Mouse (Mus musculus) hindbrain, embryonic 15.5 days (tissue): ENCODE results near the gene Blm. TPM values are rescaled to one million over a fixed set of nuclear protein-coding genes. Genes with fewer than 3 reads are reported as not detected.

Experiments used
- ATAC-seq: fragments of 200-750 bp; cut with Nextera tagmentation; 2 replicates; pipeline ENCODE4 v1.8.0; 2017; ENCODE audit warnings: low read depth, moderate number of reproducible peaks, moderate TSS enrichment; ENCODE audit not compliant: low FRiP score
- H3K27ac ChIP-seq: fragments of 300-500 bp; sonication (generic); replicated peaks from 2 replicates; pipeline ENCODE4 v1.5.1; 2015; ENCODE audit warnings: mild to moderate bottlenecking, inconsistent platforms
- H3K27me3 ChIP-seq: fragments of 300-500 bp; sonication (generic); 2 replicates; pipeline ENCODE4 v1.6.1; 2015; ENCODE audit warnings: control low read depth, inconsistent platforms
- H3K36me3 ChIP-seq: fragments of 300-500 bp; sonication (generic); 2 replicates; pipeline ENCODE4 v1.6.1; 2015; ENCODE audit warnings: control low read depth, inconsistent platforms
- H3K4me1 ChIP-seq: fragments of 300-500 bp; sonication (generic); replicated peaks from 2 replicates; pipeline ENCODE4 v1.6.1; 2015; ENCODE audit warnings: control low read depth, inconsistent platforms
- H3K4me2 ChIP-seq: fragments of 300-500 bp; sonication (generic); 2 replicates; pipeline ENCODE4 v1.6.1; 2015; ENCODE audit warnings: moderate library complexity, mild to moderate bottlenecking, inconsistent platforms
- H3K4me3 ChIP-seq: fragments of 300-500 bp; sonication (generic); 2 replicates; pipeline ENCODE4 v1.5.1; 2015; ENCODE audit warnings: mild to moderate bottlenecking, inconsistent platforms
- H3K9ac ChIP-seq: fragments of 300-500 bp; sonication (generic); 2 replicates; pipeline ENCODE4 v1.6.1; 2015; ENCODE audit warnings: inconsistent platforms
- H3K9me3 ChIP-seq: fragments of 300-500 bp; sonication (generic); 2 replicates; pipeline ENCODE4 v1.6.1; 2016; ENCODE audit warnings: control low read depth, inconsistent platforms
- WGBS: fragments of 180-500 bp; shearing (Covaris S2); methylation state at CpG from one replicate; pipeline ENCODE4 v1.1.7; 2015; 5-methylcytosine and 5-hydroxymethylcytosine counted together
- polyA plus RNA-seq: library from polyadenylated mRNA; unstranded; fragments of >200 nt; fragmentation: Nextera tagmentation; extraction: Ambion mirVana; gene quantifications from 2 replicates; pipeline ENCODE4 v1.2.1, GENCODE M21; 2015

The Blm gene
- polyA plus RNA-seq, 1 experiment from 2014 or later = 9.0 TPM

DNA sequence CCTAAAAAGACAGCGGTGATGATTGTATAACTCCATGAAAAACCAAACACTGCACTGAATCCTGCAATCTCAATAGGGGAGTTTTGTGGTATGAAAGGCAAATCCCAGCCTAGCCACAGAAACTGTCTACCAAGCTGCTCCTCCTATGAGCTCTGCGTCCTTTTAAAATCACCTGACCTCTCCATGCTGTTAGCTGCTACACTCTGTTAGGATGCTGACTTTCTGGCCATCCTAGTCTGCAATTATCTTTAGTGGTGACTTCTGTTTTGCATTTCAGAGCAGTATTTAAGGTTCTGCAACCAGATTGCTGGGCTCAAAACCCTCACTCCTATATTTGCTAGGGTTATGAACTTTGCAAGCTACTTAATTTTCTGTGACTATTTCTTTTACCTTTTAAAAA, 44.6 kb downstream of the Blm start:
- Histone ChIP-seq H3K4me3 (no peak overlapping the region), H3K9ac (no peak overlapping the region), H3K4me2 (no peak overlapping the region), H3K4me1 (no peaks in the 10 kb centered on the region), H3K36me3 (peaks cover 7% of the 10 kb centered on the region), H3K9me3 (no peaks in the 10 kb centered on the region), H3K27ac (no peak overlapping the region), H3K27me3 (no peaks in the 10 kb centered on the region)
- WGBS = 93% methylated on average over 2 of the region's 2 CpGs
- no peak for ATAC-seq

DNA sequence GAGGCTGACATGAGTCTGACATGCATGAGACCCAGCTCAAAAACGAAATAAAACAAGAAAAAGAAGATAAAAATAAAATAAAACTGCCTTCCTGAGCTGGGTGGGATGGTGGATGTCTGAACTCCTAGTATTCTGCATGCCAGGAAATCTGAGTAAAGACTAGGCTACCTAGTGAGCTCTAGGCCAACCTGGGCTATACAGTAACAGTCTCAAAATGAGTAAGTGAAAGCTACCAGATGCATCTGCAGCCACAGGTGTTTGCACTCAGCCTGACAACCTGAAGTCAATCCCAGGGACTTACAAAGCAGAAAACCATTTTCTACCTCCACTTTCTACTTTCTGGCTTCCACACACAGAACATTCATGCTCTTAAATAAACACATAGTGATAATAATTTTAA, 45.5 kb downstream of the Blm start:
- H3K36me3 ChIP-seq = peaks cover 7% of the 10 kb centered on the region
- no peaks in the 10 kb centered on the region for H3K4me1 ChIP-seq
- H3K9me3 ChIP-seq = no peaks in the 10 kb centered on the region
- no peak overlapping the region for H3K27ac ChIP-seq
- 77% methylated on average over 1 of the region's 1 CpGs for WGBS
- no peak for ATAC-seq
- H3K27me3 ChIP-seq = no peaks in the 10 kb centered on the region
- H3K4me3 ChIP-seq = no peak overlapping the region
- no peak overlapping the region for H3K9ac ChIP-seq
- no peak overlapping the region for H3K4me2 ChIP-seq

- Histone ChIP-seq H3K36me3 (no peaks in the 10 kb centered on the region), H3K4me1 (no peaks in the 10 kb centered on the region), H3K9me3 (no peaks in the 10 kb centered on the region), H3K27ac (no peak overlapping the region), H3K27me3 (no peaks in the 10 kb centered on the region), H3K4me3 (no peak overlapping the region), H3K9ac (no peak overlapping the region), H3K4me2 (no peak overlapping the region)
- WGBS = 89% methylated on average over 4 of the region's 4 CpGs
- no peak for ATAC-seq
Observed at GRCm38 (mm10) chr7:80487239-80487638, 47.7 kb downstream of the Blm start.

DNA sequence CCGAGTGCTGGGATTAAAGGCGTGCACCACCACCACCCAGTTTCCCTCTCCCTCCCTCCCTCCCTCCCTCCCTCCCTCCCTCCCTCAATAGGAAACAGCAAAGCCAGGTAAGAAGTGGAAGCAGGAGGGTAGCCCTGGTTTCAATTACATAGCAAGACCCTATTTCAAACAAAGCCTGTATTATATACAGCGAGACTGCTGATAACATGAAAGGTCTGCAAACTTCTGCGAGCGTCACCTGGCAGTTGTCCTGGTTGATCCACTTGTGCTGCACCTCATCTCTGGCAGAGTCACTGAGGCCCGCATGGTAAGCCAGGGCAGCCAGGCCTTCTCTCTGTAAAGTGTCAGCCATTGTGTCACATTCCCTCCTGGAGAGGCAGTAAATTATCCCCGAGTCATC, 54.8 kb downstream of the Blm start:
- no peak overlapping the region for H3K27ac ChIP-seq
- no peak overlapping the region for H3K4me3 ChIP-seq
- no peaks in the 10 kb centered on the region for H3K9me3 ChIP-seq
- H3K36me3 ChIP-seq = no peaks in the 10 kb centered on the region
- H3K4me1 ChIP-seq = no peaks in the 10 kb centered on the region
- H3K27me3 ChIP-seq = no peaks in the 10 kb centered on the region
- no peak overlapping the region for H3K9ac ChIP-seq
- WGBS = 82% methylated on average over 7 of the region's 7 CpGs
- ATAC-seq = no peak
- no peak overlapping the region for H3K4me2 ChIP-seq

- WGBS = 96% methylated on average over 7 of the region's 7 CpGs
- H3K9me3 ChIP-seq = no peaks in the 10 kb centered on the region
- H3K9ac ChIP-seq = no peak overlapping the region
- no peaks in the 10 kb centered on the region for H3K27me3 ChIP-seq
- H3K36me3 ChIP-seq = no peaks in the 10 kb centered on the region
- H3K27ac ChIP-seq = no peak overlapping the region
- no peak for ATAC-seq
- no peak overlapping the region for H3K4me2 ChIP-seq
- no peaks in the 10 kb centered on the region for H3K4me1 ChIP-seq
- no peak overlapping the region for H3K4me3 ChIP-seq
Observed at GRCm38 (mm10) chr7:80473837-80474236, 61.1 kb downstream of the Blm start.

GRCm38 (mm10) chr7:80468851-80469250, 66.1 kb downstream of the Blm start:
- no peak for ATAC-seq
- Histone ChIP-seq H3K4me1 (no peaks in the 10 kb centered on the region), H3K27me3 (no peaks in the 10 kb centered on the region), H3K4me2 (no peak overlapping the region), H3K36me3 (no peaks in the 10 kb centered on the region), H3K9ac (no peak overlapping the region), H3K9me3 (no peaks in the 10 kb centered on the region), H3K27ac (no peak overlapping the region), H3K4me3 (no peak overlapping the region)
- 99% methylated on average over 2 of the region's 2 CpGs for WGBS

- H3K36me3 ChIP-seq = no peaks in the 10 kb centered on the region
- H3K4me2 ChIP-seq = no peak overlapping the region
- no peaks in the 10 kb centered on the region for H3K4me1 ChIP-seq
- no peak overlapping the region for H3K4me3 ChIP-seq
- ATAC-seq = no peak
- H3K9ac ChIP-seq = no peak overlapping the region
- H3K27ac ChIP-seq = no peak overlapping the region
- 97% methylated on average over 2 of the region's 2 CpGs for WGBS
- no peaks in the 10 kb centered on the region for H3K27me3 ChIP-seq
- no peaks in the 10 kb centered on the region for H3K9me3 ChIP-seq
Observed at GRCm38 (mm10) chr7:80467334-80467733, 67.6 kb downstream of the Blm start.

GRCm38 (mm10) chr7:80464831-80465230, 70.1 kb downstream of the Blm start:
- H3K27me3 ChIP-seq = no peaks in the 10 kb centered on the region
- no peaks in the 10 kb centered on the region for H3K9me3 ChIP-seq
- H3K4me1 ChIP-seq = no peaks in the 10 kb centered on the region
- WGBS = 87% methylated on average over 5 of the region's 5 CpGs
- H3K27ac ChIP-seq = no peak overlapping the region
- no peak overlapping the region for H3K9ac ChIP-seq
- no peak overlapping the region for H3K4me3 ChIP-seq
- no peak for ATAC-seq
- H3K36me3 ChIP-seq = no peaks in the 10 kb centered on the region
- no peak overlapping the region for H3K4me2 ChIP-seq

DNA sequence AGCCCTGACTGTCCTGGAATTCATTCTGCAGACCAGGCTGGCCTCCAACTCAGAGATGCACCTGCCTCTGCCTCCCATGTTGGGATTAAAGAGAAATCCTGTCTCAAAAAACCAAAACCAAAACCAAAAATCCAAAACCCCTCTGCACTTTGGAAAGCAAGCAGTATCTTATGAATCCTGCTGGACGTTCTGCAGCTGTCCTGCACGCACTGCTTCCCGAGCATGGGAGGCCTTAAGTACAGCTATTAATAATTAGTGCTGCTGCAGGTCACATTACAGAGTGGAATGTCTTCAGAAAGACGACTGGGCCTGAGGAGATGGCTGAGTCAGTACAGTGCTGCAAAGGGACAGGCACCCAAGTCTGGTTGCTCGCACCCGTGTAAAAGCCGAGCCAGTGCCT, 73.0 kb downstream of the Blm start:
- Histone ChIP-seq H3K36me3 (no peaks in the 10 kb centered on the region), H3K9me3 (no peaks in the 10 kb centered on the region), H3K4me3 (no peak overlapping the region), H3K4me1 (no peaks in the 10 kb centered on the region), H3K27me3 (no peaks in the 10 kb centered on the region), H3K4me2 (no peak overlapping the region), H3K9ac (no peak overlapping the region), H3K27ac (no peak overlapping the region)
- 92% methylated on average over 7 of the region's 7 CpGs for whole genome bisulfite sequencing
- no peak for ATAC-seq

GRCm38 (mm10) chr7:80460892-80461291, 74.0 kb downstream of the Blm start:
- no peak overlapping the region for H3K9ac ChIP-seq
- H3K4me1 ChIP-seq = no peaks in the 10 kb centered on the region
- H3K9me3 ChIP-seq = no peaks in the 10 kb centered on the region
- H3K36me3 ChIP-seq = no peaks in the 10 kb centered on the region
- H3K27me3 ChIP-seq = no peaks in the 10 kb centered on the region
- H3K4me2 ChIP-seq = no peak overlapping the region
- 84% methylated on average over 4 of the region's 4 CpGs for WGBS
- H3K27ac ChIP-seq = no peak overlapping the region
- no peak overlapping the region for H3K4me3 ChIP-seq
- ATAC-seq = no peak

- Histone ChIP-seq H3K4me1 (no peaks in the 10 kb centered on the region), H3K4me3 (no peak overlapping the region), H3K4me2 (no peak overlapping the region), H3K9ac (no peak overlapping the region), H3K27me3 (no peaks in the 10 kb centered on the region), H3K9me3 (no peaks in the 10 kb centered on the region), H3K27ac (no peak overlapping the region), H3K36me3 (no peaks in the 10 kb centered on the region)
- WGBS = 90% methylated on average over 5 of the region's 5 CpGs
- no peak for ATAC-seq
Observed at GRCm38 (mm10) chr7:80460199-80460598, 74.7 kb downstream of the Blm start.

DNA sequence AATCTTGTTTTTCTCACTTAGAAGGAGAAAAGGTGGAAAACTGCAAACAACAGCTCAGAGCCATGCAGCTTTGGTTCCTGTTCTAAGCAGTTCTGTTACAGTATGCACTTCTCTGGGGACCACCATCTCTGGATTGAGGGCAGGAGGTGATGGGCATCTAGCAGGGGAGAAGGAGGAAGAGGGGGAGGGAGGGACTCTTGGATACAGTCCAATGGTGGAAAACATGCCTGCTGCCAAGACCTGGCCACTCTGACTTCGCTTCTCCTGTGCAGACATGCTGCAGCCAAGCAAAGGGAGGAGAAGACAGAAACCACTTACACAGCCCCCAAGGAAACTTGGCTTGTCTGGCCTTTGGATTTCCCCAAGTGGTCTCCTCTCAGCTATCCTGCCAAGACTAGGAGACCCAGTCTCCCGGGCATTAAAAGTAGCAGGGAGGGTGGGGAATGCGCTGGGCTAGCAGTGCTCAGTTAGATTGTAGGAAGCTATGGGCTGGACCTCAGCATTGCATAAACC, 77.0 kb downstream of the Blm start:
- Histone ChIP-seq H3K9ac (no peak overlapping the region), H3K4me2 (no peak overlapping the region), H3K36me3 (no peaks in the 10 kb centered on the region), H3K4me3 (no peak overlapping the region), H3K27ac (no peak overlapping the region), H3K4me1 (no peaks in the 10 kb centered on the region), H3K27me3 (no peaks in the 10 kb centered on the region), H3K9me3 (no peaks in the 10 kb centered on the region)
- 71% methylated on average over 3 of the region's 3 CpGs for WGBS
- no peak for ATAC-seq

DNA sequence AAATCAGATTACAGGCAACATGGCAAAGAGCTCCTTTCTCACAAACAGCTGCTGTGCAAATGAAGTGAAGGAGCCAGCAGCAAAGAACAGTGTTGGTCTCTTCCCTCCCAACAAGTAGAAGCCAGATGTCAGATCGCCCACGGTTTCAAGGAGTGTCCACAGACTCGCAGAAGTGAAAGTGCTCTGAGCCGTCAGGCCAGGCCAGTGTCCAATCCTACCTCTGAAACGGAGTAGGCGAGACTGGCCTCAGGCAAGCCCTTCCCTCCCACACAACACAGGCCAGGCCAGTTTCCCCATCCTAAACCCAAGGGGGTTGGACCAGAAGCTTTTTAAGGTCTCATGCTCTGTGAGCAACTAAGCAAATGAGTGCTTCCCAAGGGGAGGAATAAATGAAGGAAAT, 77.7 kb downstream of the Blm start:
- Histone ChIP-seq H3K4me3 (no peak overlapping the region), H3K4me2 (no peak overlapping the region), H3K27me3 (no peaks in the 10 kb centered on the region), H3K9me3 (no peaks in the 10 kb centered on the region), H3K36me3 (no peaks in the 10 kb centered on the region), H3K9ac (no peak overlapping the region), H3K4me1 (no peaks in the 10 kb centered on the region), H3K27ac (no peak overlapping the region)
- 81% methylated on average over 6 of the region's 6 CpGs for WGBS
- no peak for ATAC-seq
